20 mouse cellular contexts compared by ENCODE assay signal in genomic region chr6:100868863-100869262, GRCm38 (mm10).
"Had no signal": no experiment of that assay in that cellular context is flagged by ENCODE, and none has a peak within 500 bp of the region (broad histone marks: within the 10 kb centered on the region; RNA-seq: fewer than 3 reads in every experiment).

No protein-coding gene starts in this region.

- H3K27me3 ChIP-seq: limb, embryonic 13.5 days; liver, embryonic 13.5 days; midbrain, embryonic 12.5 days; neural tube, embryonic 13.5 days had no signal

- H3K4me2 ChIP-seq: limb, embryonic 13.5 days; liver, embryonic 13.5 days; lung, embryonic 14.5 days; midbrain, embryonic 12.5 days; neural tube, embryonic 13.5 days had no signal

- ATAC-seq: intestine, embryonic 16.5 days; lung, postnatal 0 days had no signal

- H3K9me3 ChIP-seq: liver, embryonic 13.5 days; midbrain, embryonic 12.5 days; neural tube, embryonic 13.5 days had no signal

- H3K27ac ChIP-seq: limb, embryonic 13.5 days; liver, embryonic 13.5 days; macrophage; midbrain, embryonic 12.5 days; neural tube, embryonic 13.5 days; stomach, postnatal 0 days had no signal

- H3K4me3 ChIP-seq: limb, embryonic 13.5 days; liver, embryonic 13.5 days; midbrain, embryonic 12.5 days; myocyte; neural tube, embryonic 13.5 days had no signal

- H3K9ac ChIP-seq: limb, embryonic 13.5 days; liver, embryonic 13.5 days; lung, embryonic 14.5 days; midbrain, embryonic 12.5 days; neural tube, embryonic 13.5 days had no signal

- H3K4me1 ChIP-seq: limb, embryonic 13.5 days; liver, embryonic 13.5 days; midbrain, embryonic 12.5 days; neural tube, embryonic 13.5 days had no signal

- DNase-seq: kidney, adult 18-20 months; kidney, adult 9 months; kidney, postnatal 14 days; kidney, postnatal 4 days; left cerebral cortex, postnatal 4 days; liver; liver, embryonic 13.5 days; lung, embryonic 14.5 days; retina, postnatal 1 day; right cerebral cortex, postnatal 25 days; thymus, adult 18-20 months; thymus, postnatal 36 days had no signal
